ENCODE assay signal across 22 mouse cellular contexts in genomic region chr4:87500441-87500840, GRCm38 (mm10).
A peak's percentile ranks its signal among the peaks of the same experiment; 100 is the strongest.
DNase-seq lines count a peak whose midpoint lies in the region; ATAC-seq and TF ChIP-seq lines count a peak whose summit lies in the region.
"Had no signal": no experiment of that assay in that cellular context is flagged by ENCODE, and none has a peak within 500 bp of the region (broad histone marks: within the 10 kb centered on the region; RNA-seq: fewer than 3 reads in every experiment).

No protein-coding gene starts in this region.

- H3K4me2 ChIP-seq in forebrain, embryonic 15.5 days (replicated peaks) = no peak overlapping the region
- no peak overlapping the region for H3K4me2 ChIP-seq in kidney, embryonic 16.5 days (replicated peaks; ENCODE audit: low read depth, low read length)
- no peak overlapping the region for H3K4me2 ChIP-seq in forebrain, embryonic 16.5 days (ENCODE audit: low read length)
- H3K4me2 ChIP-seq: embryonic facial prominence, embryonic 12.5 days; heart, embryonic 15.5 days; limb, embryonic 13.5 days; liver, embryonic 13.5 days; lung, embryonic 14.5 days; neural tube, embryonic 13.5 days had no signal

- no peak for TF ChIP-seq CTCF in brain, embryonic 14.5 days (IDR thresholded peaks at IDR 0.05; ENCODE audit: borderline replicate concordance, extremely low read depth, insufficient read depth, insufficient read length)

- no peak for TF ChIP-seq POLR2A in brain, embryonic 14.5 days (IDR thresholded peaks at IDR 0.05; ENCODE audit: borderline replicate concordance, extremely low read depth, insufficient read depth, insufficient read length, poor library complexity, severe bottlenecking)

- peak overlapping the region; percentile 58 for H3K27ac ChIP-seq in forebrain, embryonic 15.5 days (replicated peaks)
- no peak overlapping the region for H3K27ac ChIP-seq in forebrain, embryonic 10.5 days
- H3K27ac ChIP-seq in kidney, embryonic 16.5 days (ENCODE audit: low read length) = no peak overlapping the region
- peak overlapping the region; percentile 49 for H3K27ac ChIP-seq in forebrain, embryonic 16.5 days (ENCODE audit: low read length)
- H3K27ac ChIP-seq: embryonic facial prominence, embryonic 12.5 days; heart, embryonic 15.5 days; limb, embryonic 13.5 days; liver, embryonic 13.5 days; midbrain, embryonic 10.5 days; neural tube, embryonic 13.5 days had no signal

- no peaks in the 10 kb centered on the region for H3K27me3 ChIP-seq in forebrain, embryonic 15.5 days
- no peaks in the 10 kb centered on the region for H3K27me3 ChIP-seq in forebrain, embryonic 10.5 days (ENCODE audit: poor library complexity, severe bottlenecking)
- no peaks in the 10 kb centered on the region for H3K27me3 ChIP-seq in kidney, embryonic 16.5 days (ENCODE audit: insufficient read depth, low read length)
- H3K27me3 ChIP-seq in forebrain, embryonic 16.5 days (replicated peaks; ENCODE audit: control insufficient read depth, insufficient read depth, low read length) = no peaks in the 10 kb centered on the region
- H3K27me3 ChIP-seq: embryonic facial prominence, embryonic 12.5 days; heart, embryonic 15.5 days; limb, embryonic 13.5 days; liver, embryonic 13.5 days; neural tube, embryonic 13.5 days had no signal

- H3K9me3 ChIP-seq in forebrain, embryonic 15.5 days = no peaks in the 10 kb centered on the region
- no peaks in the 10 kb centered on the region for H3K9me3 ChIP-seq in forebrain, embryonic 10.5 days
- no peaks in the 10 kb centered on the region for H3K9me3 ChIP-seq in kidney, embryonic 16.5 days (ENCODE audit: low read length)
- H3K9me3 ChIP-seq in forebrain, embryonic 16.5 days (ENCODE audit: control insufficient read depth, low read length) = no peaks in the 10 kb centered on the region
- H3K9me3 ChIP-seq: embryonic facial prominence, embryonic 12.5 days; heart, embryonic 15.5 days; limb, embryonic 13.5 days; liver, embryonic 13.5 days; midbrain, embryonic 10.5 days; neural tube, embryonic 13.5 days had no signal

- no peaks in the 10 kb centered on the region for H3K36me3 ChIP-seq in forebrain, embryonic 15.5 days
- H3K36me3 ChIP-seq in forebrain, embryonic 10.5 days (replicated peaks) = no peaks in the 10 kb centered on the region
- no peaks in the 10 kb centered on the region for H3K36me3 ChIP-seq in kidney, embryonic 16.5 days (ENCODE audit: insufficient read depth, low read length)
- no peaks in the 10 kb centered on the region for H3K36me3 ChIP-seq in forebrain, embryonic 16.5 days (ENCODE audit: control insufficient read depth, insufficient read depth)
- H3K36me3 ChIP-seq: embryonic facial prominence, embryonic 12.5 days; heart, embryonic 15.5 days; limb, embryonic 13.5 days; liver, embryonic 13.5 days; midbrain, embryonic 10.5 days; neural tube, embryonic 13.5 days had no signal

- no peak overlapping the region for H3K9ac ChIP-seq in forebrain, embryonic 15.5 days (replicated peaks)
- no peak overlapping the region for H3K9ac ChIP-seq in kidney, embryonic 16.5 days (replicated peaks; ENCODE audit: low read length)
- H3K9ac ChIP-seq in forebrain, embryonic 16.5 days (replicated peaks; ENCODE audit: low read depth, low read length) = no peak overlapping the region
- H3K9ac ChIP-seq: embryonic facial prominence, embryonic 12.5 days; heart, embryonic 15.5 days; limb, embryonic 13.5 days; liver, embryonic 13.5 days; lung, embryonic 14.5 days; neural tube, embryonic 13.5 days had no signal

- WGBS in forebrain, embryonic 15.5 days = 55% methylated on average over 2 of the region's 2 CpGs
- WGBS in forebrain, embryonic 10.5 days = 77% methylated on average over 2 of the region's 2 CpGs
- WGBS in kidney, embryonic 16.5 days = 70% methylated on average over 2 of the region's 2 CpGs
- WGBS in forebrain, embryonic 16.5 days = 50% methylated on average over 2 of the region's 2 CpGs

- no peak for DNase-seq in forebrain, embryonic 10.5 days (ENCODE audit: extremely low spot score, low spot score)
- no peak for DNase-seq in kidney, adult 18-20 months
- peak; percentile 92 for DNase-seq in brain, embryonic 14.5 days (ENCODE audit: low read depth)
- no peak for DNase-seq in urinary bladder, adult 18-20 months (ENCODE audit: low spot score in 2 of 2)
- DNase-seq: adrenal gland, adult 2 months; cerebellum, adult 11 months; gastrocnemius, postnatal 25 days; heart, postnatal 4 days; liver, embryonic 13.5 days; lung, embryonic 14.5 days; lung, postnatal 4 days; right cerebral cortex, postnatal 25 days; thymus, adult 2 months had no signal

- H3K4me1 ChIP-seq in forebrain, embryonic 15.5 days = peaks cover 16% of the 10 kb centered on the region
- H3K4me1 ChIP-seq in forebrain, embryonic 10.5 days = no peaks in the 10 kb centered on the region
- H3K4me1 ChIP-seq in kidney, embryonic 16.5 days (ENCODE audit: insufficient read depth, low read length) = no peaks in the 10 kb centered on the region
- H3K4me1 ChIP-seq in forebrain, embryonic 16.5 days (replicated peaks; ENCODE audit: control insufficient read depth, insufficient read depth, low read length) = peaks cover 10% of the 10 kb centered on the region; the same call in 1 of the 2 replicates
- H3K4me1 ChIP-seq: embryonic facial prominence, embryonic 12.5 days; heart, embryonic 15.5 days; limb, embryonic 13.5 days; liver, embryonic 13.5 days; neural tube, embryonic 13.5 days had no signal

- ATAC-seq in forebrain, embryonic 15.5 days (replicated peaks) = peak; percentile 97
- ATAC-seq in kidney, embryonic 16.5 days (ENCODE audit: low FRiP score, low TSS enrichment) = peak; percentile 59; the same call in 1 of the 2 replicates
- ATAC-seq in forebrain, embryonic 16.5 days = peak; percentile 96
- ATAC-seq in erythroblast, adult 5-6 weeks (replicated peaks; ENCODE audit: low FRiP score, poor library complexity, severe bottlenecking) = no peak

- no peak overlapping the region for H3K4me3 ChIP-seq in forebrain, embryonic 15.5 days
- no peak overlapping the region for H3K4me3 ChIP-seq in forebrain, embryonic 10.5 days
- no peak overlapping the region for H3K4me3 ChIP-seq in kidney, embryonic 16.5 days (ENCODE audit: low read length)
- H3K4me3 ChIP-seq in forebrain, embryonic 16.5 days (replicated peaks; ENCODE audit: low read length) = no peak overlapping the region
- H3K4me3 ChIP-seq: embryonic facial prominence, embryonic 12.5 days; heart, embryonic 15.5 days; limb, embryonic 13.5 days; liver, embryonic 13.5 days; midbrain, embryonic 10.5 days; neural tube, embryonic 13.5 days had no signal

Comparison
In these comparisons a context has a peak if more than half of its experiments do, and no peak if none do; other contexts are left out.
1. H3K27ac ChIP-seq: peak in forebrain, embryonic 15.5 days (single experiment) and forebrain, embryonic 16.5 days (single experiment); none in forebrain, embryonic 10.5 days (single experiment) and kidney, embryonic 16.5 days (single experiment).